Mouse (Mus musculus): ENCODE measurements around the gene Grb7.

Grb7 gene

DNA sequence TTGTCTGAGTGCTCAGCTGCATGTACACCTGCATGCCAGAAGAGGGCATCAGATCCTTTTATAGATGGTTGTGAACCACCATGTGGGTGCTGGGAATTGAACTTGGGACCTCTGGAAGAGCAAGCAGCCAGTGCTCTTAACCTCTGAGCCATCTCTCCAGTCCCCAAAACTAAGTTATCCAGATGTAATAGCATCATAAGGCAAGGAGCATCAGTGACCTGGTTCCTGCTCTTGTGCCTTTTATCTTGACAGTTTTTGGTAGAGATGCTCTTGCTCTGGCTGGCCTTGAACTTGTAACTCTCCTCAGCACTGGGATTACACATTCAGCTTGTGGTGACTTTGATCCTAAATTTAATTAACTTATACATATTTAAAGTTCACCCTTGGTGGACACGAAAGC lies 2.5 kb upstream of the Grb7 start:
- in situ Hi-C loops (cut with MboI, MseI) = loop anchor here in 1 of 2 experiments (25.0 kb wide), 1 partner anchor 194 kb away; the partner anchor contains the start of genes Gm12355, Gsdma2 and Gsdma3

DNA sequence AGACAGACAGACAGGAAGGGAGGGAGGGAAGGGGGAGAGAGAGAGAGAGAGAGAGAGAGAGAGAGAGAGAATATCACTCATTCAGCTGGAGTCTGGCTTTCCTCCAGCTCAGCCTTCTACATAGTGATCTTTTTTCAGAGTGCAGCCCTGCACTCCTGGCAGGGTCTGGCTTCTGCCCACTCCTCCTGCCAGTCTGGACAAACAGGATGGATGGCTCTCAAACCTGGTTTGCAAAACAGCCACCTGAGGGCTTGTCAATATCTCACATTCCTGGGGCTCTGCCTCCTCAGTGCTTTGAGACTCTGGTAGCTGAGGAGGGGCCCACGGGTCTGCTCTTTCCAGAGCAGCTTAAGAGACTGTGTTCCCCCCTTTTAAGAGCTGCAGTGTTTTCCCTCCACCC lies 956 bp upstream of the Grb7 start:
- in situ Hi-C loops (cut with MboI, MseI) = loop anchor here in 1 of 2 experiments (25.0 kb wide), 1 partner anchor 192 kb away; the partner anchor contains the start of genes Gm12355, Gsdma2 and Gsdma3

DNA sequence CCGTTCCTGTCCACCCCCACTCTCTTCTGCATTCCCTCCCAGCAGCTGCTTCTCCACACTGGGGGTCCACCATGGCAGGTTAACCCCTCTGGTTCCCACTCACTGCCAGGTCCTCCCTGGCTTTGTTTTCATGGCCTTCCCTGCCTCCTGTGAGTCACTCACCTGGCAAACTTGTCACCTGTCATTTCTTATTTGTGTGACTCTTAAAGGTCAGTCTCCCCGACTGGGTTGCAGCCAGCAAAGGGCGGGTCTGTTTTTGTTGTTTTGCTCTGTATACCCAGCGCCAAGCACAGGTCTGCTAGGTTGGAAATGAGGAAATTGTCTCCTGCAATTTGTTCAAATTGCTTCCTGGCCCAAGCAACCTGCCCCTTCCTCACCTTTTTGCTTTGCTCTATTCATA lies 515 bp upstream of the Grb7 start:
- in situ Hi-C loops (cut with MboI, MseI) = loop anchor here in 1 of 2 experiments (25.0 kb wide), 1 partner anchor 192 kb away; the partner anchor contains the start of genes Gm12355, Gsdma2 and Gsdma3

DNA sequence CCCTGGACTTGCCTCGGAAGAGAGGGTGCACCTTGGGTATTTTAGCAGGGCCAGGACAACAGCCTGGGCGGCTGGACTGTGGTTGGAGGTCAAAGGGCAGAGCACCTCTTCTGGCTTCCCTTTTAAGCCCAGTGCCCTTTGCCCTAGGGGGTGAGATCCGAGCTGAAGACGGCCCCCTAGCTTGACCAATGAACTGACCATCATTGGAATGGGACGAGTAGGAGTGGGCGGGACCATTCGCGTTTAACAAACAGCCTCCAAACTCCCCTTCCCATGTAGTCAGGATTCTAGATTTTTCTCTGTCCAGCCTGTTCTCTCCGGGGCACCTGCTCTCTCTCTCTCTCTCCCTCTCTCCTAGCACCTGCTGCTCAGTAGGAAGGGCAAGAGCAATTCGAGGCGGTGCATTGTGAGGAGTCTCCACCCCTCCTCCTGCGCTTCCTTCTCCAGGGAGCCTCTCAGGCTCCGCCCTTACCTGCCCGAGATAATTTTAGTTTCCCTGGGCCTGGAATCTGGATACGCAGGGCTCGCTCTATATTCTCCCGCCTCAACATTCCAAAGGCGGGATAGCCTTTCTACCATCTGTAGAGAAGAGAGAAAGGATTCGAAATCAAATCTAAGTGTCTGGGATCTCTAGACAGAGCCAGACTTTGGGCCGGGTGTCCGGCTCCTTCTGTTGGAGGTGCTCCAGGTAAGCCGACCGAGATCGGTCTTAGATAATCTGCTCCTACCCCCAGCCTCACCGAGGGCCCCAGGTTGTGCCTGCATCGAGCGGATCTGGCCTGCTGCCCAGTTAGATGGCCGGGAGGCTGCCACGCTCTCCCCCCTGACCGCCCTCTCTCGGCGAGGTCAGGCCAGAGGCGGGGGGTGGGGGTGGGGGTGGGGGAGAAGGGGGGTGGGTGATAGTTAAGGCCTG lies 624 bp downstream of the Grb7 start:
- in situ Hi-C loops (cut with MboI, MseI) = loop anchor here in 1 of 2 experiments (25.0 kb wide), 1 partner anchor 190 kb away; the partner anchor contains the start of genes Gm12355, Gsdma2 and Gsdma3

DNA sequence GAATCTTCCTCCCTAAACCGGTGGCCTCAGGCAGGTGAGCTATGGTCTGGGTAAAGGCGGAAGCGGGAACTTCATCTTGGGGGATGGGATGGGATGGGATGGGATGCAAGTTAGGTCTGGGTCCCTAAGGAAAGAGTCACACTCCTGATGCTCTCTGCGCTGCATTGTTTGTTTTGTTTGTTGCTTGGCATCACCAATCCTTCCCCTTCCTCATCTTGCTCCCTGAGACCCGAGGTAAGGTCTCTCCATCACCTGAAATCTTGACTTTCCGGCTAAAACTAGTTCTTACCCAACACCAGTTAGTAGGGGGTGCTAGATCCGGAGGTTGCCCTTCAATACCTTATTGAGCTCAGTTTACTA lies 1.3 kb downstream of the Grb7 start:
- in situ Hi-C loops (cut with MboI, MseI) = loop anchor here in 1 of 2 experiments (25.0 kb wide), 1 partner anchor 190 kb away; the partner anchor contains the start of genes Gm12355, Gsdma2 and Gsdma3

DNA sequence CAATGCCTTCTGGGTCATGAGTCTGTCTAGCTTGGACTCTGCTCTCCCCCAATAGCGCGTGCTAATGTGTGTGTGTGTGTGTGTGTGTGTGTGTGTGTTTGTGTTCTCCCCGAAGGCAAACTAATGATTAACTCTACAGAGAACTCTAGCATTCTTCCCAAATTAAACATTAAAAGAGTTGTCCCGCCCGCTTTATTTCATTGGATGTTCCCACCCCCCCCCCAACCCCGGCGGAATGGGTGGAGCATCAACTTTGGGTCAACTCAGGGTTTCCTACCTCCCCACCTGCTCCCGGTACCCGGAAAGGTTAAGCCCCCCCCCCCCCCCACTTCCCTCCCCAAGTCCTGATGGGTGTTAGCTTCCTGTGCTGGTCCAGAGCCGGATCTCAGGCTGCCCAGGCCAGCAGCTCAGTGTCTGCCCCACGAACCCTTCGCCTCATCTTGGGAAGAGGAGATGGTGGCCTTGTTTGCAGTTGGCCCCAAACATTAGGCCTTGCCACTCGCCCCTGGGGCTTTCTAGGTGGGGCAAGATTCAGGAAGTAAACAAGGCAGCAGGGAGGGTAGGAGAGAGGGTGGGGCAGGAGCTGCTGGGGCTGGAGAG lies 2.1 kb downstream of the Grb7 start:
- in situ Hi-C loops (cut with MboI, MseI) = loop anchor here in 1 of 2 experiments (25.0 kb wide), 1 partner anchor 189 kb away; the partner anchor contains the start of genes Gm12355, Gsdma2 and Gsdma3

DNA sequence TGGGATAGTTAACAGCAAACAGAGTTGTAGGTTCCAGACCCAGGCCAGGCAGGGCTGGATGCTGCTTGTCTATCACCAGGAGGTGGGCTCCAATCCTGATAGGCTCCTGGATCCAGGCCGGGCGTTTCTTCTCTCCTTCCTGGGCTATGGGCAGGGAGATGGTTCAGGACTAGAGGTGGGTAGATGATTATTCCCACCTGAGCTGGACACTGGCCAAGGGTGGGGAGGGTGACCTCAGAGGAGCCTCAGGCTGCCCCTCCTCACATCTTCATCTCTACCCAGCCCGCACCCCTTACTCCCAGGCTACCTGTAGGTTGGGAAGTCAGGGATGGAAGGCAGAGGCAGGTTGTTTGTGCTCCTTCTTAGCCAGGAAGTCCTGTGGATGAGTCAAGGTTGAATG lies 3.2 kb downstream of the Grb7 start:
- in situ Hi-C loops (cut with MboI, MseI) = loop anchor here in 1 of 2 experiments (25.0 kb wide), 1 partner anchor 188 kb away; the partner anchor contains the start of genes Gm12355, Gsdma2 and Gsdma3

DNA sequence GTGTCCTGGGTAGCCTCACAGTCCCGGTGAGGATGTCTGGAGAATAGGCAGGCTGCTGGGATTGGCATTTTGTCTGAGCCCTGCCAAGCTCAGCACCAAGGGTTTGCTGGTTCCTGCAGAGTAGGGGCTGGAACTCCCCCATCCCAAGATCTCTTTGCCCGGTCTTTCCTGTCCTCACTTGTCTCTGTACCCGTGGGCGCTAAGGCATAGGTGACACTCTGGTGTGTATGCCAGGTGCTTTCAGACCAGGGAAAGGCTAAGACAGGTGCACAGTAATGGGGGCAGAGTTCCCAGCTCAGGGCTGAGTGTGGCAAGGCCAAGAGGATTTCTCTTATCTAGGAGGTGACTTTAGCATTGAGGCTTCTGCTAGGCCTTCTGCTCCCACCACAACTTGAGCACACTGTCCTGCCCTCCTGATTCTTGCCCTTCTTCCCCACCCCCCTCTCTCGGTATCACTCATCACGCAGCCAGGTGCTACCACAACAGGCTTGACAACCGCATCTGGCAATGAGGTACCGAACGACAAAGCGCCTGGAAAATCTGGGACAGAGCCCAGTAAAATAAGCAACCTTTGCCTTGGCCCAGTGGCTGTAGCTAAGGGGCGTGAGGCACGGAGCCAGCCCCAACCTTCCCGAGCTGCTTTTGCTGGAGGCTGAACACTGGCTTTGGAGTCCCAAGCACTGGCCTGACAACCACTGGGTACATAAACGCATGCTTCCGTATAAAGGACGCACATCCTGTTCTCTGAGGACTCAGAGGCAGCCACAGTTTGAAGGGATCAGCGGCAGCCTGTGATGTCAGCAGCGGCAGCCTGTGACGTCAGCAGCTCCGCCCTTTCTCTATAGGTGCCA lies 4.0 kb downstream of the Grb7 start:
- in situ Hi-C loops (cut with MboI, MseI) = loop anchor here in 1 of 2 experiments (25.0 kb wide), 1 partner anchor 187 kb away; the partner anchor contains the start of genes Gm12355, Gsdma2 and Gsdma3

DNA sequence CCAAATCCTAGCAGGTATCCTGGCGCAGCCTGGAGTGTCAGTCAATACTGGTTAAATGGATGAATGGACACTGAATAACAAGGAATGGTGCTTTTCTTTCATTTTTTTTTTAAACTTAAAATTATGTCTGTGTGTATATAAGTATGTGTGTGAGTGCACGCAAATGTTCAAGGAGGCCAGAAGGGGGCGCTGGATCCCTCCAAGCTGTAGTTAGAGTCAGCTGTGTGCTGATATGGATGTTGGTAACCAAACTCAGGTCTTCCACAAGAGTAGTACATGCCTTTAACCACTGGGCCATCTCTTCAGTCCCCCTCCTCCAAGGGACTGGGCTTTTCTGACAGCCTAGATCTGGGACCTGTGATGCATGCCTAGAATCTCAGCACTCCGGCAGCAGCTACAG lies 9.3 kb downstream of the Grb7 start:
- in situ Hi-C loops (cut with MboI, MseI) = no loop called here

DNA sequence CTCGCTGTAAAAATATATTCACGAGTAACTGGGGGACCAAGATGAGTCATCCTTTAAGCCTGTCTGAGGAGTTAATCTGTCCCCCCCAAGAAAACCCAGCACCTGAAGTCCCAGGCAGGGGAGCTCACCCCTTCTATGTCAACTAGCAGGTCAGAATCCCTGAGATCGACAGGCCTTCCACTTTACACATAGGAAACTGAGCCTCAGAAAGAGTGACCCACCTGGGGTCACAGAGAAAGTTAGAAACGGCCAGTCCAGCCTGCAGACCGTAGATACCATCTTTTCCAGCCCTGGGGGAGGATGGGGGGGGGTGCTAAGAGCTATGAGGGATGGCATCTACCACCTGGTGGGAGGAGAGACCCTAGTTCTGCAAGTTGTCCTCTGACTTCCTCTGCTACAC lies 10.4 kb downstream of the Grb7 start:
- in situ Hi-C loops (cut with MboI, MseI) = no loop called here

DNA sequence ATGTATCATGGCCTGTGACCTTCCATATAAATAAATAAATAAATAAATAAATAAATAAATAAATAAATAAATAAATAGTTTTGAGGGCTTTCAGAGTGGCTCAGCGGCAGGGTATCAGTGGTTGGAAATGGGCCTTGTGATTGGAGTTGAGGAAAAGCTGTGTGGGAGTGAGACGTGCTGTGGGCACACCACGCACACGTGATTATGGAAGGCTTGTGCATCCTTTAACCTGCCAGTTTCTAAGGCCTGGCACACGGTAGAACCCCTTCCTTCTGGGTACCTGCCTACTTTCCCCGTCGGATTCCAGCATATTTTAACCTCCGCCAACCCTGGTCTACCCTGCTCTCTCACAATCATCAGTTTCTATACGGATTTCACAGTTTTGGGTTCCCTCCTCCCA lies 10.8 kb downstream of the Grb7 start:
- in situ Hi-C loops (cut with MboI, MseI) = no loop called here

DNA sequence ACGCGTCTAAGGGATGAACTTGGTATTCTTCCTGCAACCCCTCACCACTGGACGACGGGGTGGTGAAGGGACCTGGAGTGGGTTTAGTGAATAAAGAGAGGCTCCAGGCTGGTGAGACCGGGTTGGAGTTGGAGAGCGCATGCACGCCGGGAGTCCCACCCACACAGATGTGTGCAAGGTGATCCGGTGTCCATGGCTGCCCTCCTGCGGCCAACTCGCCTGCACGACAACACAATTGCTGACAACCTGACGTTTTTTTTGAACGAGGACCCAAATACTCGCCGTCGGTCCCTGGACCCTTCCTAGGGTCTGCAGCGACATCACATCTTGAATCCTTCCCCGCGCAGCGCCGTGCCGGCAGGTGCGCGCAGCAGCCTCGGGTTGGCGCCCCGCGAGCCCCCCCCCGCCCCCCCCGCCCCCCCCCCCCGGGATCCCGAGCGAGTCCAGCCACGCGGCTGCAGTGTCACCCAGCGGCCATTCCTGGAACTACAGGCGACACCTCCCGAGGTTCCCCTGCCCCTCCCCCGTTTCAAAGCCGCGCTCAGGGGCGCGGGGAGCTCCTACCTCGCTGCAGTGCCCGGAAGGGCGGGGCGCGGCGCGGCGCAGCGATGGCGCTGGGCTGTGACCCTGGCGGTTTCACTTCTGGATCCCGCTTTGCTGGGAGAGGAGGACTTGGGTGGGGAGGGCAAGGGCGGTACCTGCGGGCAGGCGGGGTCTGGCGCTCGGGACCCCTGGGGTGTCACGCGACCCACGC lies 11.3 kb downstream of the Grb7 start:
- in situ Hi-C loops (cut with MboI, MseI) = no loop called here

DNA sequence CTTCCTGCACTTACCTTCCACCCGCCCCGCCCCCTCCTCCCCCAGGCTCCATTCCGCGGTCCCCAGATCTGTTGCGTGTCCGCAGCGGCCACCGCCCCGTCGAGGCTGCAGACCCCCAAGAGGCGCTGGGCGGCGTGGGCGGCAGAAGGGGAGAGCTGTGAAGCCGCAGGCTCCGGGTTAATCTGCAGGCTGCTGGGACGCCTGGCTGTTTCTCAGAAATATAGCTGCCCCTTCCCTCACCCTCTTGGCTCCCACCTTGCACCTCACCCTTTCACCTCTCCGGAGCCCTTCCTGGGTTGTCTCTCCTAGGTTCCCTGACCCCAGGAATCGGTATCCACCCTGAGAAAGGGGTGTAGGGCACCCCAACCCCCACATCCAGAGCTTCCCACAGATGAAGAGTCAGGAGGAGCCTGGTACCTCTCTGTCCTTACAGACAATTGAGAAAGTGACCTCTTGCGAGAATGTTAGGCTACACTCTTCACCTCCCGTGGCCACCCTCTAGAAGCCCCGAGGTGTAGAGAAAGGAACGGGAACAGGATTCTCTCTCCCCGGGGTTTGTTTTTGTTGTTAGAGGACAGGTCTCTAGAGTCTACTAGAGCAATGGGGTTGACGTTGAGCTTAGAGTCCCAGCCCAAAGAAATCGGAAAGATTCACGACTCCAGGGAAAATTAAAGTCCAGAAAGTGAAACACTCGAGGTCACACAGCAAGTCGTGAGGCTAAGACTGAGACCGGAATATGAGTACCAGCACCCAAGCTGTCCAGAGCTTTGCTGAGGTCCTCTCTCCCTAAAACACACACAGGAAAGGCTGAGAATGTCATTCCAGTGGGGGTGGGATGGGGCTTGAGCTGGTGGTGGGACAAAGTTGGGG lies 12.2 kb downstream of the Grb7 start:
- in situ Hi-C loops (cut with MboI, MseI) = no loop called here

DNA sequence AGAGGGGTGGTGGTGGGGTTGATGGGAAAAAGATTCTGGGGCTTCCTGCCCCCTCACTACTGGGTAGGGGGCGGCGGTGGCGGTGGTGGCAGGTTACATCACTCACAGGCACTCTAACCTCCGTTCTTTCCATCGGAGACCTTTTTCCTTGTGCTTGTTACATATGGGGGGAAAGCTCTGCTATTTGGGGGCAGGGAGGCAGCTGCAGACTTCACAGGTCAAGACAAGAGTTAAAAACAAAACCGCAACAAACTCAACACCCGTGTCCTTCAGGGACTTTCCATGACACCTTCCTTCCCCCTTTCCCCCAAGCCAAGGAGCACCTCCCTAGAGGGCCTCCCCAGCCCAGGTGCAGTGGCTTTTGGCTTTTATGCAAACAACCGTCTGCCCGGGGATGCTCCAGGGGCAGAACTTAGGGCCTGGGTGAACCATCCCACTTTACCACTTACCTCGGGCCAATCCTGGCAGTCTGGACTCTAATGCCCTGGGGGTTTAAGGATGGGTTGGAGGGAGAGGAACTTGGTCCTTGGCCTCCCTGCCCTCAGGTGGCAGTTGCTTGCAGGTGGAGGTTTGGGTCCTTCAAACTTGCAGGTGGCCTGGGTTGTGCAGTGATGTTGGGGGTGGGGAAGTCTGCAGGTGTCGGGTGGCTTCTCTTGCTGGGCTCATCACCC lies 13.0 kb downstream of the Grb7 start:
- in situ Hi-C loops (cut with MboI, MseI) = no loop called here

DNA sequence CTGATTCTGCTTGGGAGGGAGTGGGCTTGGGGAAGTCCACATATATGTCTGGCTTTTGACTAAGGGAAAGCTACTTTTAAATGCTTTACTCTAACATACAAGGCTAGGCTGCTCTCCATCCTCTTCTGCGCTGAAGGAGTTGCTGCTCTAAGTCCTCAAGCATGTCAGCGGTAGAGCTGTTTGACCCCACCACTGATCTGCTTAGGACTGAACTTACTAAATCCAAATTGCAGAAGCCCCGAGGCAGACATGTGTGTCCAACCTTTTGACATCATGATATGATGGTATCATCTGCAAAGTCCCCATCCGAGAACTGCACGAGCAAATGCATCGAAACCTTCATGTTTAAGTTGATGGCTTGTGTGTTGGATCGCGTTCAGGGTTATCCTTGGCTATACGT lies 13.7 kb downstream of the Grb7 start:
- in situ Hi-C loops (cut with MboI, MseI) = loop anchor here in 1 of 2 experiments (10.0 kb wide), 1 partner anchor 675 kb away; no protein-coding TSS in a partner anchor

DNA sequence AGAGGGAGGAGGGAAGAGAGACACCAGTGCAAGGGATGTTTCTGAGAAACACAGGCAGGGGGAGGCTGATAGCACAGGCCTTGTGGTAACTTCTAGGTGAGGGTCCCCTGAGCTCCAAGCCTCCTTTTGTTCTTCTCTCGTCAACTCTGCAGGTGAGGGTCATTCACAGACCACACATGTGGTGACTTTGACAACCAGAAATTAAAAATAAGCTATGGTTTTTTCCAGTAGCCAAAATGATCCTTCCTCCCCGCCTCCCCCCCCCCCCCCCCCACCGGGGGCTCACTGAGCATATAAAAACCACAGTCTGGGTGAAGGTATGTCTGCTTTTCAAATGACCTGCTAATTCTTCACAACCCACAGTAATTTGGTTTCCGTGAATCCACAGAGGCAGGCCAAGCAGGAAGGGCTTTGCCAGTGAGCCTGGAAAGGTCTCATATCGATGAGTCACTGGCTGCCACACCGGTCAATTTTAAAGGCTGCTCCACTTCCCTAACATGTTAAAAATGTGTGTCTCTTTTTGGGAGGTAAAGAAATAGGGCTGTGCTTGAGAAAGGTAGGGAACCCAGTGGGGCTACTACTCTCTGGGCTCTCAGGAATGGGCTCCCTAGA lies 15.0 kb downstream of the Grb7 start:
- in situ Hi-C loops (cut with MboI, MseI) = loop anchor here in 1 of 2 experiments (10.0 kb wide), 1 partner anchor 674 kb away; no protein-coding TSS in a partner anchor

DNA sequence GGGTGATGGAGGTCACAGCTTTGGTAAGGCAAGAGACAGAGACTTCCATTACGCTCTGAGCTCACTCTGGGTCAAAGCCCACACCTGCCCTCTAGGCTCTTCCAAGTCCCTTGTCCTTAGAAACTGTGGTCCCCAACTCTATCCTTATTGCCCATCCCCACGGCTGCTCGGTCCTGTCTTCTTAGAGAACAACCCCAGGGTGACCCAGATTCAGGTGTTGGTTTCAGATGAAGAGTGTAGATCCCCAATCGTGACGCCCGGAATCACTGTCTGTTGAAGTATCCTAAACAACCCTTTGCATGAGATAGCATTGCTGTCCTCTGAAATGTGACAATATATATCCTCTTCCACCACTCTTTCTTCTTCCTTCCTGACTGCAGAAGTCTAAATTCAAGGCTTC lies 16.1 kb downstream of the Grb7 start:
- in situ Hi-C loops (cut with MboI, MseI) = loop anchor here in 1 of 2 experiments (10.0 kb wide), 1 partner anchor 673 kb away; no protein-coding TSS in a partner anchor

DNA sequence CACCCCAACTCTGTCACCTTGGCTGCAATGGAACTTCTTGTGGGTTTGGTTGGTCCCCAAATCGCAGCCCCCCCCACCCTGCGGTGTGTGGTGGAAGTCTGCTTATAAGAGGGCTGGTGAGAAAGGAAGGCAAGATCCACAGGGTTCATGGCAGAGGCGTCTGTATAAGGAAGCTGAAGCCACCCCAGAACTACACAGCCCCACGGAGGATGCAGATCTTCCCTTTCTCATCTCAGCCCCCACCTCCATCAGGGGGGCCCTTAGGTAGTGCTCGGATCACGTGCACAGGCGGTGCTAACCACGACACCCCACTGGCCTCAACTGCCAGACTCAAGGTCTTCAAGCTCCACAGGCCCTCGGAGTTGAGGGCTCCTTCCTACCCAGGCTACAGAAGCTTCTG lies 17.7 kb downstream of the Grb7 start:
- in situ Hi-C loops (cut with MboI, MseI) = loop anchor here in 1 of 2 experiments (10.0 kb wide), 1 partner anchor 671 kb away; no protein-coding TSS in a partner anchor
